Mouse (Mus musculus): ENCODE data around the gene Hist1h4d. TPM values are rescaled to one million over a fixed set of nuclear protein-coding genes. Genes with fewer than 3 reads are reported as not detected.
"Not testable (repeated sequence)": the region's sequence is repeated elsewhere in the genome, so short reads cannot be mapped to it uniquely, and the experiment has no call there.

Hist1h4d gene
- total and polyA plus RNA-seq, 3 experiments = 11.7 to 1,889 TPM; not detected in 1

DNA sequence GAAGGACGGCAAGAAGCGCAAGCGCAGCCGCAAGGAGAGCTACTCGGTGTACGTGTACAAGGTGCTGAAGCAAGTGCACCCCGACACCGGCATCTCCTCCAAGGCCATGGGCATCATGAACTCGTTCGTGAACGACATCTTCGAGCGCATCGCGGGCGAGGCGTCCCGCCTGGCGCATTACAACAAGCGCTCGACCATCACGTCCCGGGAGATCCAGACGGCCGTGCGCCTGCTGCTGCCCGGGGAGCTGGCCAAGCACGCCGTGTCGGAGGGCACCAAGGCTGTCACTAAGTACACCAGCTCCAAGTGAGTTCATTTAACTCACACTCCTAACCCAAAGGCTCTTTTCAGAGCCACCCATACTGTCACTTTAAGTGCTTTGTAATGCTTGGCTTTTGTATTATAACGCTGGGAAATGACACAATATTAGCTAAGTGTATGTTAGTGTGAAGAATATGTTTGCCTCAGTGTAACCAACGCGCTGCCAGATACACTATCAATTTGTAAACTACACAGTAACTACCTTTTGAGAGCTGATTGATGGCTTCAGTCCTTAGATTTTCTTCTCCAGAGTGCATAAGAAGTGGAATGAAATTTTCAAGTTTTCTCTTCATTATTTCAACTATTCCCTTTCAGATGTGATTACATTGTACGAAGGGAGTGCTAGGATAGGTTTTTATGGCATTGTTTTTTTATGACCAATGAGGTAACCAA is 9.7 kb upstream of the Hist1h4d start:
- H3K27me3 ChIP-seq (ENCODE audit: control insufficient read depth in 1 of 2, insufficient read depth in 2 of 2, low read length in 2 of 2); H3K79me2 ChIP-seq (ENCODE audit: control insufficient read depth, insufficient read depth, low read length, poor library complexity); H3K9me3 ChIP-seq (replicated peaks; ENCODE audit: insufficient read depth, low read length); H3K4me1 ChIP-seq (ENCODE audit: control insufficient read depth in 1 of 2, insufficient read depth in 2 of 2, low read length in 2 of 2): not testable (repeated sequence)
- TF ChIP-seq POLR2AphosphoS5 (IDR thresholded peaks at IDR 0.05; ENCODE audit: borderline replicate concordance, low read depth, low read length) (peak; percentile 93; the same call in 1 of the 2 replicates), POLR2A (IDR thresholded peaks at IDR 0.05; ENCODE audit: control insufficient read depth in 1 of 2, insufficient read depth in 1 of 2, low read depth in 1 of 2, low read length in 2 of 2, poor library complexity in 1 of 2) (peak; percentile 91 to 95), TBP (IDR thresholded peaks at IDR 0.05; ENCODE audit: low read depth, low read length) (peak; percentile 37; the same call in 1 of the 2 replicates), UBTF (IDR thresholded peaks at IDR 0.05; ENCODE audit: borderline replicate concordance, insufficient read depth, low read depth, low read length) (peak; percentile 96; the same call in 1 of the 2 replicates)
- peaks cover 0 to 21% of the 10 kb centered on the region in 2 experiments; a peak in 2 of 4 replicates for H3K36me3 ChIP-seq (ENCODE audit: control insufficient read depth in 1 of 2, insufficient read depth in 2 of 2, low read length in 2 of 2)
- peak overlapping the region; percentile 99 for H3K9ac ChIP-seq (ENCODE audit: control insufficient read depth, low read depth, low read length, poor library complexity, severe bottlenecking)
- DNase-seq (ENCODE audit: low read depth, low spot score) = peak; percentile 85
- H3K4me3 ChIP-seq (ENCODE audit: control insufficient read depth in 1 of 2, insufficient read depth in 1 of 2, low read depth in 2 of 2, low read length in 2 of 2) = peak overlapping the region; percentile 4 to 15; a peak in 3 of 4 replicates
- peak overlapping the region; percentile 98 for H3K27ac ChIP-seq (ENCODE audit: control insufficient read depth, low read depth, low read length)

DNA sequence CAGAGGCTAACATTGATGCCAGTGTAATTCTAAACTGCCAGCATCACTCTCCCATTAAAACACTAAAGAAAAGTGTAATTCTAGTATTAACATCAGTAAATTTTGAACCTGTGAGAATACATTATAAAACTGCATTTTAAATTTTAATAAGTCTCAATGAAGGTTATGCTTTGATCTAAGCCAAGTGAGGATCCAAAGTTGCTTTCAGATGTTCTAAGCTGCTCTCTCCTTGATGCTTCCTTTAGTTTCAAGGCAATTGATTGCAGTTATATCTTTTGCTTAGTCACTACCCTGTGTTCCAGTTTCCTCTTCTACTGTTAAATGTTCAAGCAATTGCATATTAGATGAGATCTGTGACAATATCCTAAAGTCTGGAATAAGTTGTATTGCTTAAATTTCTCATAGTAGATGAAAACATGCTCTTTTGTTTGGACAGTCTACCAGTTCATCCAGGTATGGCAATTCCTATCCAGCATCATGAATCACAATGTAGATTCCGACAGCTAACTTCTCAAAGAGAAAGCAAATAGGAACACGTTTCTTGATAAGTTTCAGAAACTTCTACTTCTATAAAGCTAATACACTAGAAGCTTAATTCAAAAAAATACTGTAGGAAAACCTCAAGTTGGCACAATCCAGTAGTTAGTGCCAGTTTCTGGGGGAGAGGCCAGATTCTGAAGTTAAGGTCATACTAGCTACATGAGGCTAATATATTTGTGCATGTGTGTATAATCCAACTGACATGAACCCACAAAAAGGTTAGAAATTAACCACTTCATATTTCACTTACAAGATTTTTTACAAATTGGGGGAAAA is 9.0 kb upstream of the Hist1h4d start:
- Histone ChIP-seq H3K4me1 (ENCODE audit: control insufficient read depth in 1 of 2, insufficient read depth in 2 of 2, low read length in 2 of 2) (no peaks in the 10 kb centered on the region; a peak in 1 of 4 replicates), H3K79me2 (ENCODE audit: control insufficient read depth, insufficient read depth, low read length, poor library complexity) (peaks cover 6% of the 10 kb centered on the region; the same call in 1 of the 2 replicates), H3K27ac (ENCODE audit: control insufficient read depth, low read depth, low read length) (peak overlapping the region; percentile 98), H3K36me3 (ENCODE audit: control insufficient read depth in 1 of 2, insufficient read depth in 2 of 2, low read length in 2 of 2) (peaks cover 0 to 24% of the 10 kb centered on the region in 2 experiments; a peak in 2 of 4 replicates), H3K27me3 (ENCODE audit: control insufficient read depth in 1 of 2, insufficient read depth in 2 of 2, low read length in 2 of 2) (no peaks in the 10 kb centered on the region), H3K9me3 (replicated peaks; ENCODE audit: insufficient read depth, low read length) (no peaks in the 10 kb centered on the region), H3K4me3 (ENCODE audit: control insufficient read depth in 1 of 2, insufficient read depth in 1 of 2, low read depth in 2 of 2, low read length in 2 of 2) (peak overlapping the region in 1 of 2 experiments; percentile 4), H3K9ac (ENCODE audit: control insufficient read depth, low read depth, low read length, poor library complexity, severe bottlenecking) (peak overlapping the region; percentile 99)
- peak; percentile 85 for DNase-seq (ENCODE audit: low read depth, low spot score)
- TF ChIP-seq E2F4 (IDR thresholded peaks at IDR 0.05; ENCODE audit: borderline replicate concordance, low read depth, low read length) (no peak), ELF1 (IDR thresholded peaks at IDR 0.05; ENCODE audit: low read depth, low read length) (no peak), GATA1 (IDR thresholded peaks at IDR 0.05; ENCODE audit: low read depth, low read length) (no peak), RCOR1 (IDR thresholded peaks at IDR 0.05; ENCODE audit: low read depth, low read length) (no peak), CTCF (IDR thresholded peaks at IDR 0.05 in 2 of 3, conservative IDR thresholded peaks at IDR 0.05 in 1 of 3; ENCODE audit: control insufficient read depth in 1 of 3, insufficient read depth in 1 of 3, low read depth in 2 of 3, low read length in 3 of 3, poor library complexity in 1 of 3, severe bottlenecking in 1 of 3) (no peak), RAD21 (IDR thresholded peaks at IDR 0.05; ENCODE audit: low read depth, low read length) (no peak), POLR2A (IDR thresholded peaks at IDR 0.05; ENCODE audit: control insufficient read depth in 1 of 2, insufficient read depth in 1 of 2, low read depth in 1 of 2, low read length in 2 of 2, poor library complexity in 1 of 2) (no peak), TAL1 (IDR thresholded peaks at IDR 0.05; ENCODE audit: low read length) (no peak), ZC3H11A (IDR thresholded peaks at IDR 0.05; ENCODE audit: low read depth, low read length) (no peak), MAZ (IDR thresholded peaks at IDR 0.05; ENCODE audit: low read depth, low read length) (no peak), KAT2A (conservative IDR thresholded peaks at IDR 0.05; ENCODE audit: low read depth, low read length) (no peak), MEF2A (IDR thresholded peaks at IDR 0.05; ENCODE audit: extremely low read depth, insufficient replicate concordance, low read depth, low read length, poor library complexity, severe bottlenecking) (no peak), HCFC1 (IDR thresholded peaks at IDR 0.05; ENCODE audit: low read depth, low read length) (no peak), BHLHE40 (IDR thresholded peaks at IDR 0.05; ENCODE audit: borderline replicate concordance, low read depth, low read length) (no peak), ETS1 (IDR thresholded peaks at IDR 0.05; ENCODE audit: low read depth, low read length) (no peak), CHD1 (IDR thresholded peaks at IDR 0.05; ENCODE audit: low read depth, low read length) (no peak), SIN3A (IDR thresholded peaks at IDR 0.05; ENCODE audit: low read length) (no peak), USF2 (IDR thresholded peaks at IDR 0.05; ENCODE audit: borderline replicate concordance in 1 of 2, insufficient read depth in 1 of 2, low read depth in 1 of 2, low read length in 2 of 2) (no peak), MAFK (IDR thresholded peaks at IDR 0.05; ENCODE audit: borderline replicate concordance, low read depth, low read length) (no peak), USF1 (IDR thresholded peaks at IDR 0.05; ENCODE audit: low read depth, low read length) (no peak)

All from MEL (cell line).